Mouse (Mus musculus) B cell, adult 62 days (primary cell): ENCODE measurements around the gene Fscn3. TPM values are rescaled to one million over a fixed set of nuclear protein-coding genes. Genes with fewer than 3 reads are reported as not detected.

Source experiments
- total RNA-seq: library from RNA; stranded (reverse); gene quantifications from 4 replicates; pipeline ENCODE4 v1.2.4, GENCODE M21; 2023

The Fscn3 gene
- 0.28 to 0.60 TPM (median 0.39 TPM) in 3 of 4 replicates, not detected in the other for total RNA-seq

DNA sequence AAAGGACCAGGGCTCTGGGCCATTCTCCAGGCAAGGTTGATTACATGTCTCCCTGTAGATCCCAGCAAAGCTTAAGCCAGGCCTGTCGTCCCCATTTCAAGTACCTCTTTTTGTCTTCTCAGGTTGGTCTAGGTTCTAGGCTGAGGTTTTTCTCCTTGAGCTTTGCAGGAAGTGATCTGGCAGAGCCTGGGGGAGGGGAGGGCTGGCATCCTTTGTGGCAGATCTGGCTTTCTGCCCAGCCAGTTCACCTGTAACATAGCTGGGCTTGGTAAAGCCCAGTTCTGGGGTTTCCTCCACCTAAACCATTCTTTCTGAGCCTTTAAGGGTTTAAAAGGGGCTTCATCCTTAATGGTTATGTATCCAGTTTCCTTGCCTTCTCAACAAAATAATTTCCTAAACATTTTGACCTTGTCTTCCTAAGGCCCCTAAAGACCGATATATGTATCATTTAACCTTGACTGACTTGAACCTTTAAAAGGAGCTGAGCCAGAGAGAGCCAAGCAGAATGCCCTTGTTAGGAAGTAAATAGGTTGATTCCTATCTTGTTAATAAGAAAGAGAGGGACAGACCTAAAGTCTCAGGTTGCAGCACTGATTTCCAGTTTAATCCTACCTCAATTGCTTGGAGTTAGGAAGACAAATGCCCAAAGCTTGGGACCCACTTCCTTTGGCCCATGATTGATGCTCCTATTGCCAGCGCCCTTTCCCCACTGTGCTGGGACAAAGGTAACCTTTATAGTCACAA, at the start of gene Fscn3:
Fscn3 (plus strand) TSS at position 694 of the 744 bp plus-strand sequence.

DNA sequence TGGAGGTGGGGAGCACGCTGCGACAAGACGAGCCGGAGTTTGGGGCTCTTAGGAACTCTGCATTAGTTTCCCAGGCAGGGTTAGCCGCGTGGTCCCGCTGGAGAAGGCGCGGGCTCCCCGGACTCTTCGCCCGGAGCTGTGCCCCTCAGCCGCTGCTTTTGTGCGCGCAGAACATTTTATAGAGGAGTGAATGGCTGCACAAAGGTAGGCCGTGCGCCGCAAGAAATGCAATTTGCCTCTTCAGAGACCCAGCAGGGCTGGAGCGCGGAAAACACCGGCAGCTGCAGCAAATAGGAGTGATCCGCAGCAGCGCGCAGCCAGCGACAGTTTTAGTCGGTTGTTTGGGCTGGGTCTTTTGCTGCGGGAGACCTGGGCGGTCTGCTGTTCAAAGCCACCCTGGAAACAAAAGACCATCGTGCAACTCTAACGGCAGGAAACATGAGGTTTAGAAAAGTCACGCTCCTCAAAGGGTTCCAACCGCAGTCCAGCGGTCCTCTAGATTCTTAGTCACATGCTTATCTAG, 29.8 kb upstream of the Fscn3 start, which contains the start of gene Zfp800:
Zfp800 (minus strand) TSS at position 325 of the 523 bp plus-strand sequence.

DNA sequence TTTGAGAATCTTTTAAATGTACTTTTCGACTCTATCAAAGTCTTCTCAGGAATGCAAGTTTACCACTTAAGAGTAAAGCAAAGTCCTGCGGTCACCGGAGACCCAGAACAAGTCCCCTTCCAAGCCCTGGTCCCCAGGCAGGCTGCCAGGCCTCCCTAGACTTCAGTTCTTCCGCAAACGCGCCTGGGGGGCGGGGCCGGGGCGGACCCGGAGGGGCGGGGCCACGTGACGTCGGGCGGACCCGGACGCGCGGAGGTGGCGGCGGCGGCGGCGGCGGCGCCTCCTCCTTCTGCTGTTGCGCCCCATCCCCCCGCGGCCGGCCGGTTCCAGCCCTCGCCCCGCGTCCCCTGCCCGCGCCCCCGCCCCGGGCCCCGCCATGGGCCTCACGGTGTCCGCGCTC, 4.3 kb upstream of the Fscn3 start, which contains the start of gene Arf5:
Arf5 (plus strand) TSS at position 248 of the 400 bp plus-strand sequence.

GRCm38 (mm10) chr6:28428290-28428689, 701 bp downstream of the Fscn3 start, which contains the start of gene Gcc1:
Gene Gcc1, minus strand, starts transcription at chr6:28428390.

DNA sequence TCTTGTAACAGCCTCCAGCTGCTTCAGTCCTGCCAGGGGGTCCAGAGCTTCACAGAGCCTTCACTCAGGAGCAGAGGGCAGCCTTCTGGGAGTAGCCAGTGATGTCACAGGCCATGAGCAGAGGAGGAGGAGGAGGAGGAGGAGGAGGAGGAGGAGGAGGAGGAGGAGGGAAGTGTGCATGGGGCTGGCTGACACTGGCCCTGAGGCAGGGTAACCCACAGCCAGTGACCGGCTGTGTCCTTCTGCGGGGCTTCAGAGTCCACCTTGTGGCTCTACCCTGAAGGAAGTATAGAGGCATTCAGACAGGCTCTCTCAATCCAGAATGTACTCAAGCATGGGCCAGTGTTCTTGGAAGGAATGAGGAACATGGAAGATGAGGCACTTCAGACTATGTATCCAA, 21.7 kb downstream of the Fscn3 start, which contains the start of gene Pax4:
Pax4 (minus strand) TSS at position 101 of the 400 bp plus-strand sequence.

GRCm38 (mm10) chr6:28474839-28475238, 47.2 kb downstream of the Fscn3 start, which contains the start of gene Snd1:
Gene Snd1, plus strand, starts transcription at chr6:28475139.

Other genes starting within 250 kb of the Fscn3 start
- gene Zfp800, start 29.8 kb upstream of the Fscn3 start, total RNA-seq: 56.7 to 63.6 TPM (median 59.5 TPM) in 4 replicates
- 103 to 113 TPM (median 105 TPM) in 4 replicates for gene Arf5, start 4.2 kb upstream of the Fscn3 start, total RNA-seq
- 18.8 to 23.5 TPM (median 21.1 TPM) in 4 replicates for gene Gcc1, start 601 bp downstream of the Fscn3 start, total RNA-seq
- gene Pax4, start 21.6 kb downstream of the Fscn3 start, total RNA-seq: not detected in 4 replicates
- 97.7 to 106 TPM (median 99.8 TPM) in 4 replicates for gene Snd1, start 47.4 kb downstream of the Fscn3 start, total RNA-seq